Mouse (Mus musculus) mature B cell (primary cell): ENCODE measurements around the gene Fam19a2.

Source experiments
- in situ Hi-C: fragments of 300-500 bp; cut with MboI; formaldehyde crosslinking; loops from 2 replicates; pipeline ENCODE4 v1.14.3; 2019

The Fam19a2 gene

GRCm38 (mm10) chr10:123263876-123264309, at the start of gene Fam19a2:
Gene Fam19a2 (plus strand): TSS chr10:123263996.
- in situ Hi-C loops, result no loop called here

- in situ Hi-C loops, result no loop called here
Observed at GRCm38 (mm10) chr10:123222785-123223184, 41.0 kb upstream of the Fam19a2 start.

- in situ Hi-C loops, result no loop called here
Observed at GRCm38 (mm10) chr10:123229420-123229819, 34.4 kb upstream of the Fam19a2 start.

- in situ Hi-C loops, result no loop called here
Observed at GRCm38 (mm10) chr10:123248063-123248462, 15.7 kb upstream of the Fam19a2 start.

GRCm38 (mm10) chr10:123251904-123252303, 11.9 kb upstream of the Fam19a2 start:
- in situ Hi-C loops, result no loop called here

GRCm38 (mm10) chr10:123254299-123254698, 9.5 kb upstream of the Fam19a2 start:
- in situ Hi-C loops, result no loop called here

GRCm38 (mm10) chr10:123255674-123256348, 8.0 kb upstream of the Fam19a2 start:
- in situ Hi-C loops, result no loop called here

- in situ Hi-C loops, result no loop called here
Observed at GRCm38 (mm10) chr10:123264461-123265191, 830 bp downstream of the Fam19a2 start.

GRCm38 (mm10) chr10:123265241-123265790, 1.5 kb downstream of the Fam19a2 start:
- in situ Hi-C loops, result no loop called here

GRCm38 (mm10) chr10:123268568-123268967, 4.8 kb downstream of the Fam19a2 start:
- in situ Hi-C loops, result no loop called here

GRCm38 (mm10) chr10:123274554-123274953, 10.8 kb downstream of the Fam19a2 start:
- in situ Hi-C loops, result no loop called here

GRCm38 (mm10) chr10:123307300-123307699, 43.5 kb downstream of the Fam19a2 start:
- in situ Hi-C loops, result no loop called here

GRCm38 (mm10) chr10:123326271-123326670, 62.5 kb downstream of the Fam19a2 start:
- in situ Hi-C loops, result no loop called here

- in situ Hi-C loops, result no loop called here
Observed at GRCm38 (mm10) chr10:123341280-123341679, 77.5 kb downstream of the Fam19a2 start.

- in situ Hi-C loops, result no loop called here
Observed at GRCm38 (mm10) chr10:123342591-123343236, 78.9 kb downstream of the Fam19a2 start.

GRCm38 (mm10) chr10:123346301-123346700, 82.5 kb downstream of the Fam19a2 start:
- in situ Hi-C loops, result no loop called here

GRCm38 (mm10) chr10:123353667-123354066, 89.9 kb downstream of the Fam19a2 start:
- in situ Hi-C loops, result no loop called here

GRCm38 (mm10) chr10:123357010-123357409, 93.2 kb downstream of the Fam19a2 start:
- in situ Hi-C loops, result no loop called here

- in situ Hi-C loops, result no loop called here
Observed at GRCm38 (mm10) chr10:123360492-123360891, 96.7 kb downstream of the Fam19a2 start.

GRCm38 (mm10) chr10:123364628-123365027, 100.8 kb downstream of the Fam19a2 start:
- in situ Hi-C loops, result no loop called here

- in situ Hi-C loops, result no loop called here
Observed at GRCm38 (mm10) chr10:123367152-123367864, 103.5 kb downstream of the Fam19a2 start.

- in situ Hi-C loops, result no loop called here
Observed at GRCm38 (mm10) chr10:123383277-123383676, 119.5 kb downstream of the Fam19a2 start.
